Mouse (Mus musculus): ENCODE results near the gene Camkv. TPM values are rescaled to one million over a fixed set of nuclear protein-coding genes. Genes with fewer than 3 reads are reported as not detected.

Gene Camkv
- total and polyA plus RNA-seq, 3 experiments = not detected

DNA sequence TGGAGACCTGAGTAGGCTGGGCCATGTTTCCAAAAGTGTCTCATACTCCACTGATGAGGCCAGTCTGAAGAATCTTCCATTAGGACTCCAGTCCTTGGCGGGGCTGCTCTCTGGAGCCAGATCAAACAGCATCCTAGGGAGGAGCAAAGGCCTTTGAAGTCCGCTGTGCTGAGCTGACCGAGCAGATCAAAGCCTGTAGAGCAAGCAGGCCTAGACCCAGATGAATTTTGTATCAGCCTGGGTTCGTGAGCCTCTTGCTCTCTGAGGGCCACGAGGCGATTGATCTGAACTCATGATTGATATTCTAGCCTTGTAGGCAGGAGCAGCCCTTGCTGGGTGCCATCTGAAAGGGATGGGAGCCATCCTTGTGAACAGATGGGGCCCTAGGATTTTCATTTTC is 24.4 kb downstream of the Camkv start:
- H3K36me3 ChIP-seq (replicated peaks in 1 of 2; ENCODE audit: control insufficient read depth in 1 of 2, insufficient read depth in 1 of 2, low read length in 1 of 2) = peaks cover 61 to 96% of the 10 kb centered on the region in 2 experiments
- no peak overlapping the region for H3K27ac ChIP-seq (ENCODE audit: insufficient read depth, low read depth)
- H3K79me2 ChIP-seq (replicated peaks; ENCODE audit: control insufficient read depth, extremely low read depth, insufficient read depth, poor library complexity, severe bottlenecking) = no peaks in the 10 kb centered on the region
- dilution Hi-C loops (cut with MboI; ENCODE audit: extremely low pct_ligation_motif_present, extremely low pct_unique_long_range_greater_than_20kb, low sequenced_read_pairs) = no loop called here
- H3K4me3 ChIP-seq (replicated peaks in 1 of 3; ENCODE audit: low read depth in 2 of 3, low read length in 2 of 3, poor library complexity in 1 of 3) = no peak overlapping the region
- H3K9ac ChIP-seq (ENCODE audit: insufficient read depth, low read depth) = no peak overlapping the region
- no peaks in the 10 kb centered on the region for H3K27me3 ChIP-seq (replicated peaks)
- no peak for DNase-seq (ENCODE audit: extremely low read depth)
- H3K4me1 ChIP-seq (ENCODE audit: control insufficient read depth in 1 of 2, insufficient read depth in 2 of 2) = peaks cover 3 to 25% of the 10 kb centered on the region in 2 experiments
- no peak for TF ChIP-seq USF2 (conservative IDR thresholded peaks at IDR 0.05; ENCODE audit: low read depth, low read length)
- TF ChIP-seq MAZ (IDR thresholded peaks at IDR 0.05; ENCODE audit: low read depth, low read length) = no peak
- no peak for TF ChIP-seq KAT2A (IDR thresholded peaks at IDR 0.05; ENCODE audit: insufficient replicate concordance, low read length)
- TF ChIP-seq UBTF (IDR thresholded peaks at IDR 0.05; ENCODE audit: low read depth, low read length) = no peak
- TF ChIP-seq JUN (IDR thresholded peaks at IDR 0.05; ENCODE audit: insufficient read depth, low read depth, low read length) = no peak
- no peak for TF ChIP-seq ZKSCAN1 (IDR thresholded peaks at IDR 0.05; ENCODE audit: borderline replicate concordance, low read depth, low read length)
- no peak for TF ChIP-seq RAD21 (IDR thresholded peaks at IDR 0.05; ENCODE audit: low read depth, low read length)
- TF ChIP-seq USF1 (IDR thresholded peaks at IDR 0.05; ENCODE audit: low read depth, low read length) = no peak
- no peak for TF ChIP-seq NELFE (IDR thresholded peaks at IDR 0.05; ENCODE audit: low read depth, low read length)
- TF ChIP-seq TBP (conservative IDR thresholded peaks at IDR 0.05; ENCODE audit: low read depth, low read length) = no peak
- TF ChIP-seq POLR2AphosphoS2 (IDR thresholded peaks at IDR 0.05; ENCODE audit: low read depth, low read length) = no peak
- TF ChIP-seq PAX5 (IDR thresholded peaks at IDR 0.05; ENCODE audit: low read length) = no peak
- TF ChIP-seq POLR2A (IDR thresholded peaks at IDR 0.05; ENCODE audit: low read depth, low read length) = no peak
- no peak for TF ChIP-seq NRF1 (IDR thresholded peaks at IDR 0.05; ENCODE audit: low read depth, low read length)
- no peak for TF ChIP-seq JUND (conservative IDR thresholded peaks at IDR 0.05; ENCODE audit: low read depth, low read length)
- TF ChIP-seq MYC (IDR thresholded peaks at IDR 0.05; ENCODE audit: low read depth, low read length) = no peak
- H3K9me3 ChIP-seq (replicated peaks; ENCODE audit: low read length) = no peaks in the 10 kb centered on the region
- in situ Hi-C loops (cut with MboI; ENCODE audit: low pct_ligation_motif_present, low pct_unique_long_range_greater_than_20kb, low sequenced_read_pairs) = loop anchor here (5.0 kb wide), 1 partner anchor 37 kb away; the partner anchor contains the start of gene Gm20662
- no peak overlapping the region for H3K4me2 ChIP-seq (ENCODE audit: insufficient read depth, low read depth, poor library complexity, severe bottlenecking)

DNA sequence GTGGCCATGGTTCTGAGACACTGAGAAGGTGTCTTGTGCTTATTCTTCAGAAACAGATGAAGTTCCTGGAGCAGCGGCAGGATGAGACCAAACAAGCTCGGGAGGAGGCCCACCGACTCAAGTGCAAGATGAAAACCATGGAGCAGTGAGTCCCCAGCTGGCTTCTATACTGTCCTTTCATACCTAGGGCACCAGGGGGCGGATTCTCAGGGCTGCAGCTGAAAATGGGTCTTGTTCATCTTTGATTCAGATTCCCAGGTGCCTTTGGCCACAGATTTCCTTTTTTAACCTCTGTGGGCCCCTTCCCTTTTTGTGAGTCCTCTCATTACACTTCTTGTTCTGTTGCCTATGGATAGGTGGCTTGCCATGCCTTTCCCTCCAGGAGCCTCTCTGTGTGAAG is 25.5 kb downstream of the Camkv start:
- H3K4me2 ChIP-seq (ENCODE audit: insufficient read depth, low read depth, poor library complexity, severe bottlenecking) = no peak overlapping the region
- no peaks in the 10 kb centered on the region for H3K27me3 ChIP-seq (replicated peaks)
- no peak overlapping the region for H3K9ac ChIP-seq (ENCODE audit: insufficient read depth, low read depth)
- no peak overlapping the region for H3K4me3 ChIP-seq (replicated peaks in 1 of 3; ENCODE audit: low read depth in 2 of 3, low read length in 2 of 3, poor library complexity in 1 of 3)
- no peak overlapping the region for H3K27ac ChIP-seq (ENCODE audit: insufficient read depth, low read depth)
- peaks cover 62 to 97% of the 10 kb centered on the region in 2 experiments for H3K36me3 ChIP-seq (replicated peaks in 1 of 2; ENCODE audit: control insufficient read depth in 1 of 2, insufficient read depth in 1 of 2, low read length in 1 of 2)
- no peaks in the 10 kb centered on the region for H3K79me2 ChIP-seq (replicated peaks; ENCODE audit: control insufficient read depth, extremely low read depth, insufficient read depth, poor library complexity, severe bottlenecking)
- no peaks in the 10 kb centered on the region for H3K9me3 ChIP-seq (replicated peaks; ENCODE audit: low read length)
- in situ Hi-C loops (cut with MboI; ENCODE audit: low pct_ligation_motif_present, low pct_unique_long_range_greater_than_20kb, low sequenced_read_pairs) (loop anchor here (5.0 kb wide), 1 partner anchor 36 kb away; the partner anchor contains the start of gene Gm20662), dilution Hi-C loops (cut with MboI; ENCODE audit: extremely low pct_ligation_motif_present, extremely low pct_unique_long_range_greater_than_20kb, low sequenced_read_pairs) (no loop called here)
- TF ChIP-seq NELFE (IDR thresholded peaks at IDR 0.05; ENCODE audit: low read depth, low read length) (no peak), MAZ (IDR thresholded peaks at IDR 0.05; ENCODE audit: low read depth, low read length) (no peak), SMC3 (IDR thresholded peaks at IDR 0.05; ENCODE audit: low read depth, low read length) (peak; percentile 39), CTCF (conservative IDR thresholded peaks at IDR 0.05 in 1 of 2, IDR thresholded peaks at IDR 0.05 in 1 of 2; ENCODE audit: low read depth in 2 of 2, low read length in 2 of 2) (peak in 1 of 2 experiments; percentile 46; a peak in 2 of 4 replicates)
- H3K4me1 ChIP-seq (ENCODE audit: control insufficient read depth in 1 of 2, insufficient read depth in 2 of 2) = peaks cover 3 to 25% of the 10 kb centered on the region in 2 experiments
- DNase-seq (ENCODE audit: extremely low read depth) = no peak

Data from CH12.LX (cell line).